Mouse (Mus musculus) limb, embryonic 12.5 days (tissue): ENCODE measurements around the gene Rims1. TPM values are rescaled to one million over a fixed set of nuclear protein-coding genes. Genes with fewer than 3 reads are reported as not detected.

Experiments
- ATAC-seq: fragments of 200-750 bp; cut with Nextera tagmentation; 2 replicates; pipeline ENCODE4 v1.8.0; 2017; ENCODE audit warnings: low read depth, moderate TSS enrichment; ENCODE audit not compliant: insufficient number of reproducible peaks, insufficient read depth, low FRiP score, low TSS enrichment
- H3K27ac ChIP-seq: fragments of 300-500 bp; sonication (generic); 2 replicates; pipeline ENCODE4 v1.5.1; 2016; ENCODE audit warnings: mild to moderate bottlenecking, moderate library complexity
- H3K27me3 ChIP-seq: fragments of 300-500 bp; sonication (generic); 2 replicates; pipeline ENCODE4 v1.6.1; 2016; ENCODE audit warnings: mild to moderate bottlenecking, moderate library complexity
- H3K36me3 ChIP-seq: fragments of 300-500 bp; sonication (generic); 2 replicates; pipeline ENCODE4 v1.6.1; 2016; ENCODE audit warnings: mild to moderate bottlenecking, moderate library complexity
- H3K4me1 ChIP-seq: fragments of 300-500 bp; sonication (generic); replicated peaks from 2 replicates; pipeline ENCODE4 v1.6.1; 2016
- H3K4me2 ChIP-seq: fragments of 300-500 bp; sonication (generic); 2 replicates; pipeline ENCODE4 v1.6.1; 2016; ENCODE audit warnings: mild to moderate bottlenecking, moderate library complexity
- H3K4me3 ChIP-seq: fragments of 300-500 bp; sonication (generic); replicated peaks from 2 replicates; pipeline ENCODE4 v1.5.1; 2016; ENCODE audit warnings: mild to moderate bottlenecking
- H3K9ac ChIP-seq: fragments of 300-500 bp; sonication (generic); replicated peaks from 2 replicates; pipeline ENCODE4 v1.6.1; 2016; ENCODE audit warnings: mild to moderate bottlenecking, moderate library complexity
- H3K9me3 ChIP-seq: fragments of 300-500 bp; sonication (generic); 2 replicates; pipeline ENCODE4 v1.6.1; 2016; ENCODE audit warnings: mild to moderate bottlenecking, moderate library complexity
- WGBS: fragments of 180-500 bp; shearing (Covaris S2); methylation state at CpG from one replicate; pipeline ENCODE4 v1.1.7; 2016; 5-methylcytosine and 5-hydroxymethylcytosine counted together
- polyA plus RNA-seq: library from polyadenylated mRNA; unstranded; fragments of >200 nt; fragmentation: Nextera tagmentation; extraction: Ambion mirVana; gene quantifications from 2 replicates; pipeline ENCODE4 v1.2.1, GENCODE M21; 2016

Rims1 gene
- polyA plus RNA-seq, 1 experiment from 2014 or later = 2.3 TPM

- no peak overlapping the region for H3K9ac ChIP-seq
- H3K36me3 ChIP-seq = no peaks in the 10 kb centered on the region
- ATAC-seq = no peak
- no peaks in the 10 kb centered on the region for H3K4me1 ChIP-seq
- 73% methylated on average over 2 of the region's 2 CpGs for WGBS
- H3K27me3 ChIP-seq = no peaks in the 10 kb centered on the region
- H3K4me3 ChIP-seq = no peak overlapping the region
- H3K27ac ChIP-seq = no peak overlapping the region
- no peak overlapping the region for H3K4me2 ChIP-seq
- no peaks in the 10 kb centered on the region for H3K9me3 ChIP-seq
Observed at GRCm38 (mm10) chr1:22274081-22274480, 531.7 kb downstream of the Rims1 start.

- WGBS = 72% methylated on average over 5 of the region's 5 CpGs
- no peak for ATAC-seq
- Histone ChIP-seq H3K9ac (no peak overlapping the region), H3K4me3 (no peak overlapping the region), H3K27me3 (no peaks in the 10 kb centered on the region), H3K4me1 (no peaks in the 10 kb centered on the region), H3K4me2 (no peak overlapping the region), H3K9me3 (no peaks in the 10 kb centered on the region), H3K27ac (no peak overlapping the region), H3K36me3 (no peaks in the 10 kb centered on the region)
Observed at GRCm38 (mm10) chr1:22270131-22270530, 535.7 kb downstream of the Rims1 start.

- Histone ChIP-seq H3K9ac (no peak overlapping the region), H3K9me3 (no peaks in the 10 kb centered on the region), H3K4me3 (peak overlapping the region; percentile 16; the same call in 1 of the 2 replicates), H3K36me3 (no peaks in the 10 kb centered on the region), H3K27ac (no peak overlapping the region), H3K4me2 (peak overlapping the region; percentile 52), H3K4me1 (no peaks in the 10 kb centered on the region), H3K27me3 (no peaks in the 10 kb centered on the region)
- WGBS = 17% methylated on average over 15 of the region's 15 CpGs
- peak; percentile 68 for ATAC-seq
Observed at GRCm38 (mm10) chr1:22268581-22269359, 537.0 kb downstream of the Rims1 start.

- no peak overlapping the region for H3K4me2 ChIP-seq
- ATAC-seq = no peak
- H3K4me1 ChIP-seq = no peaks in the 10 kb centered on the region
- WGBS = 52% methylated on average over 10 of the region's 10 CpGs
- H3K27me3 ChIP-seq = 0 out of 2 replicates have a peak, but pooled peaks cover 10% of the 10 kb centered on the region
- H3K9ac ChIP-seq = no peak overlapping the region
- no peak overlapping the region for H3K4me3 ChIP-seq
- H3K36me3 ChIP-seq = no peaks in the 10 kb centered on the region
- H3K27ac ChIP-seq = no peak overlapping the region
- no peaks in the 10 kb centered on the region for H3K9me3 ChIP-seq
Observed at GRCm38 (mm10) chr1:22266491-22266890, 539.3 kb downstream of the Rims1 start.

GRCm38 (mm10) chr1:22265528-22265927 lies 540.3 kb downstream of the Rims1 start:
- no peak for ATAC-seq
- H3K9me3 ChIP-seq = no peaks in the 10 kb centered on the region
- no peaks in the 10 kb centered on the region for H3K36me3 ChIP-seq
- no peak overlapping the region for H3K27ac ChIP-seq
- H3K27me3 ChIP-seq = 0 out of 2 replicates have a peak, but pooled peaks cover 10% of the 10 kb centered on the region
- 72% methylated on average over 3 of the region's 3 CpGs for WGBS
- H3K4me1 ChIP-seq = no peaks in the 10 kb centered on the region
- H3K4me2 ChIP-seq = no peak overlapping the region
- H3K9ac ChIP-seq = no peak overlapping the region
- H3K4me3 ChIP-seq = no peak overlapping the region

- Histone ChIP-seq H3K4me1 (no peaks in the 10 kb centered on the region), H3K36me3 (no peaks in the 10 kb centered on the region), H3K9ac (no peak overlapping the region), H3K4me2 (no peak overlapping the region), H3K9me3 (no peaks in the 10 kb centered on the region), H3K4me3 (no peak overlapping the region), H3K27ac (no peak overlapping the region), H3K27me3 (0 out of 2 replicates have a peak, but pooled peaks cover 10% of the 10 kb centered on the region)
- ATAC-seq = no peak
- WGBS = 32% methylated on average over 6 of the region's 6 CpGs
Observed at GRCm38 (mm10) chr1:22262169-22262950, 543.4 kb downstream of the Rims1 start.

GRCm38 (mm10) chr1:22261702-22262101 lies 544.1 kb downstream of the Rims1 start:
- Histone ChIP-seq H3K4me3 (no peak overlapping the region), H3K9me3 (no peaks in the 10 kb centered on the region), H3K4me1 (no peaks in the 10 kb centered on the region), H3K36me3 (no peaks in the 10 kb centered on the region), H3K9ac (no peak overlapping the region), H3K27me3 (0 out of 2 replicates have a peak, but pooled peaks cover 10% of the 10 kb centered on the region), H3K27ac (no peak overlapping the region), H3K4me2 (no peak overlapping the region)
- WGBS = 84% methylated on average over 4 of the region's 4 CpGs
- no peak for ATAC-seq

GRCm38 (mm10) chr1:22260291-22260690 lies 545.5 kb downstream of the Rims1 start:
- Histone ChIP-seq H3K4me1 (no peaks in the 10 kb centered on the region), H3K9ac (no peak overlapping the region), H3K36me3 (no peaks in the 10 kb centered on the region), H3K27me3 (0 out of 2 replicates have a peak, but pooled peaks cover 10% of the 10 kb centered on the region), H3K4me2 (no peak overlapping the region), H3K27ac (no peak overlapping the region), H3K9me3 (no peaks in the 10 kb centered on the region), H3K4me3 (no peak overlapping the region)
- ATAC-seq = no peak
- 83% methylated on average over 2 of the region's 2 CpGs for WGBS

GRCm38 (mm10) chr1:22258356-22258755 lies 547.4 kb downstream of the Rims1 start:
- no peak overlapping the region for H3K4me3 ChIP-seq
- no peak overlapping the region for H3K27ac ChIP-seq
- no peaks in the 10 kb centered on the region for H3K36me3 ChIP-seq
- H3K9me3 ChIP-seq = no peaks in the 10 kb centered on the region
- H3K4me1 ChIP-seq = no peaks in the 10 kb centered on the region
- 0 out of 2 replicates have a peak, but pooled peaks cover 9% of the 10 kb centered on the region for H3K27me3 ChIP-seq
- no peak overlapping the region for H3K9ac ChIP-seq
- WGBS = 75% methylated on average over 4 of the region's 4 CpGs
- no peak overlapping the region for H3K4me2 ChIP-seq
- ATAC-seq = no peak

GRCm38 (mm10) chr1:22254278-22254677 lies 551.5 kb downstream of the Rims1 start:
- H3K4me1 ChIP-seq = peaks cover 3% of the 10 kb centered on the region
- H3K4me2 ChIP-seq = no peak overlapping the region
- WGBS = 94% methylated on average over 2 of the region's 2 CpGs
- H3K27ac ChIP-seq = no peak overlapping the region
- ATAC-seq = no peak
- H3K9ac ChIP-seq = no peak overlapping the region
- H3K9me3 ChIP-seq = no peaks in the 10 kb centered on the region
- peaks cover 5% of the 10 kb centered on the region; the same call in 1 of the 2 replicates for H3K27me3 ChIP-seq
- no peaks in the 10 kb centered on the region for H3K36me3 ChIP-seq
- no peak overlapping the region for H3K4me3 ChIP-seq

GRCm38 (mm10) chr1:22252873-22253272 lies 552.9 kb downstream of the Rims1 start:
- Histone ChIP-seq H3K9me3 (no peaks in the 10 kb centered on the region), H3K27ac (no peak overlapping the region), H3K4me3 (no peak overlapping the region), H3K27me3 (peaks cover 5% of the 10 kb centered on the region; the same call in 1 of the 2 replicates), H3K36me3 (no peaks in the 10 kb centered on the region), H3K4me1 (peaks cover 3% of the 10 kb centered on the region), H3K4me2 (no peak overlapping the region), H3K9ac (no peak overlapping the region)
- no peak for ATAC-seq
